Mouse (Mus musculus) intestine, embryonic 14.5 days (tissue): ENCODE measurements around the gene Fam120a. TPM values are rescaled to one million over a fixed set of nuclear protein-coding genes. Genes with fewer than 3 reads are reported as not detected.

ENCODE experiments used
- ATAC-seq: fragments of 200-750 bp; cut with Nextera tagmentation; replicated peaks from 2 replicates; pipeline ENCODE4 v1.8.0; 2017; ENCODE audit warnings: low read depth, moderate number of reproducible peaks, moderate TSS enrichment, moderate library complexity; ENCODE audit not compliant: low FRiP score, low TSS enrichment
- DNase-seq: peaks from one replicate; pipeline ENCODE4 v3.0.0-alpha.2; 2018; ENCODE audit warnings: low spot score
- H3K27ac ChIP-seq: fragments of 300-500 bp; sonication (generic); 2 replicates; pipeline ENCODE4 v1.5.1; 2014; ENCODE audit warnings: low read depth, mild to moderate bottlenecking, control low read depth
- H3K27me3 ChIP-seq: fragments of 300-500 bp; sonication (generic); replicated peaks from 2 replicates; pipeline ENCODE4 v1.6.1; 2014; ENCODE audit warnings: low read length, control low read depth; ENCODE audit not compliant: control insufficient read depth, insufficient read depth
- H3K36me3 ChIP-seq: fragments of 300-500 bp; sonication (generic); 2 replicates; pipeline ENCODE4 v1.6.1; 2014; ENCODE audit warnings: low read length, control low read depth; ENCODE audit not compliant: control insufficient read depth, insufficient read depth
- H3K4me1 ChIP-seq: fragments of 300-500 bp; sonication (generic); replicated peaks from 2 replicates; pipeline ENCODE4 v1.6.1; 2014; ENCODE audit warnings: low read length, control low read depth, mixed read lengths; ENCODE audit not compliant: control insufficient read depth, insufficient read depth
- H3K4me2 ChIP-seq: fragments of 300-500 bp; sonication (generic); 2 replicates; pipeline ENCODE4 v1.6.1; 2014; ENCODE audit warnings: low read length
- H3K4me3 ChIP-seq: fragments of 300-500 bp; sonication (generic); 2 replicates; pipeline ENCODE4 v1.5.1; 2014; ENCODE audit warnings: low read depth, low read length, control low read depth, mixed read lengths
- H3K9ac ChIP-seq: fragments of 300-500 bp; sonication (generic); 2 replicates; pipeline ENCODE4 v1.6.1; 2014; ENCODE audit warnings: mild to moderate bottlenecking, low read length
- H3K9me3 ChIP-seq: fragments of 300-500 bp; sonication (generic); 2 replicates; pipeline ENCODE4 v1.6.1; 2016; ENCODE audit warnings: low read length, control low read depth; ENCODE audit not compliant: control insufficient read depth
- WGBS: fragments of 180-500 bp; shearing (Covaris S2); extraction: QIAGEN DNeasy Blood & Tissue Kit; methylation state at CpG from one replicate; pipeline ENCODE4 v1.1.7; 2014; 5-methylcytosine and 5-hydroxymethylcytosine counted together
- polyA plus RNA-seq: library from polyadenylated mRNA; unstranded; fragments of >200 nt; fragmentation: Nextera tagmentation; extraction: Ambion mirVana; gene quantifications from 2 replicates; pipeline ENCODE4 v1.2.1, GENCODE M21; 2014

Gene Fam120a
- polyA plus RNA-seq, 1 experiment from 2014 or later, result 43.8 TPM

DNA sequence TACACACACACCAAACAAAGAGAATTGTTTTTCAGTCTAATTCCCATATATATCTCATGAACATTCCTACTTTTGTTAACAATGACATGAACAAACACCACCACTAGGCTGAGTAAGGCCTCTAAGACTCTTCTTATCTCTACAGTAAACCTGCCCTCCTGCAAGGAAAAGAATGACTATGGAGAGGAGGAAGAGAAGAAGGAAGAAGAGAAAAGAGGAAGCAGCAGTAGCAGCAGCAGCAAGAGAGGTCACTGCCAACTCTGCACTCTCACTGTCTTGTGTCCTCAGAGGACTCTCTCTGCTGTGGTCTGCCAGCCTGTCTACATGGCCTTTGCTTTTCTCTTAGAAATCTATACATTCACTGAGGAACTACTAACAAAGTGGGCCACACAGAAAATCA, 36.1 kb downstream of the Fam120a start:
- Histone ChIP-seq H3K27me3 (no peaks in the 10 kb centered on the region), H3K9ac (no peak overlapping the region), H3K4me1 (no peaks in the 10 kb centered on the region), H3K27ac (no peak overlapping the region), H3K4me2 (no peak overlapping the region), H3K4me3 (no peak overlapping the region), H3K36me3 (peaks cover 66% of the 10 kb centered on the region), H3K9me3 (no peaks in the 10 kb centered on the region)
- DNase-seq, result no peak
- ATAC-seq, result no peak

DNA sequence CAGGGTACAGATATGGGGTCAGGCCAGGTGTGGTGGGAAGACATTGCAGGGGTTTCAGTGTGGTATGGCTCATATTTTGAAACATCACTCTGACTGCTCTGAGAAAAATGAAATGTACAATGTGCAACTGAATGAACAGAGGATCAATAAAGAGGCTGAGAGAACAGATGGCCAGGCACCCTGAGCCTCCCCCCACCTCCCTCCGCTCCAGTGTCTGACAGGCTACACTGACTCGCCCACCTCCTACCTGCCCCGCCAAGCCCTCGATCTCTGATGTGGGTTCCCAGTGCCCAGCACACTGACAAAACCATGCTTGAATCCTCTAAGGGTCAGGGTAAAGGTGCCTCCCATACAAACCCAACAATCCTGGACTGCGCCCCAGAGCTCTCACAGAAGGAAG, 36.6 kb downstream of the Fam120a start:
- no peak overlapping the region for H3K4me2 ChIP-seq
- DNase-seq (no peak), ATAC-seq (no peak)
- H3K9ac ChIP-seq, result no peak overlapping the region
- peaks cover 67% of the 10 kb centered on the region for H3K36me3 ChIP-seq
- H3K27me3 ChIP-seq, result no peaks in the 10 kb centered on the region
- WGBS, result 94% methylated on average over 5 of the region's 5 CpGs
- H3K9me3 ChIP-seq, result no peaks in the 10 kb centered on the region
- H3K4me3 ChIP-seq, result no peak overlapping the region
- no peak overlapping the region for H3K27ac ChIP-seq
- no peaks in the 10 kb centered on the region for H3K4me1 ChIP-seq

DNA sequence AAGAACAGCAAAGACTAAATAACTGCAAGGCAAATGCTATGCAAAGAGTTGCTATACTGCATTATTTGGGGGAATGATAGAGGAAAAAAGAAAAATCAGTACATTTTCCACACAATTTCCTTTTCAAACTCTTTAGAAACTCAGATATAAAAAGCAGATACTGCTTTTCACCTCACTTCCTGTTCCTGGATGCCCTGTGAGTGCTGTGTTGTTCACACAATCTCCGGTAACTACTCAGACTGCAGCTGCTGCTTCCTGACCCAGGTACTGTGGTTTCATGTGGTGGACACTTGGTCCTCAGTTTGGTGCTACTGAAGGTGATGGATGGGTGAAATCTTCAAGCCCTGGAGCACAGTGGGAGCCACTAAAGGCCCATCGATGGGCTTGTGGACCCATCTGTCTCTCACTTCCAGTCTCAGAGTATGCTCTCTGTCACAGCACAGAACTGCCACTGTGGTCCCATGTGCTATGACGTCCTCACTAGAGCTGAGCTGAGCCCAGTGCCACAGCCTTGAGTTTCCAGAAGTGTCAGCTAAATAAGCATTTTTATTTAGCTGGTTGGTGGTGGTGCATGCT, 38.2 kb downstream of the Fam120a start:
- Histone ChIP-seq H3K9me3 (no peaks in the 10 kb centered on the region), H3K9ac (no peak overlapping the region), H3K27ac (no peak overlapping the region), H3K27me3 (no peaks in the 10 kb centered on the region), H3K4me1 (no peaks in the 10 kb centered on the region), H3K36me3 (peaks cover 66% of the 10 kb centered on the region), H3K4me3 (no peak overlapping the region), H3K4me2 (no peak overlapping the region)
- 86% methylated on average over 3 of the region's 3 CpGs for WGBS
- no peak for DNase-seq
- no peak for ATAC-seq

DNA sequence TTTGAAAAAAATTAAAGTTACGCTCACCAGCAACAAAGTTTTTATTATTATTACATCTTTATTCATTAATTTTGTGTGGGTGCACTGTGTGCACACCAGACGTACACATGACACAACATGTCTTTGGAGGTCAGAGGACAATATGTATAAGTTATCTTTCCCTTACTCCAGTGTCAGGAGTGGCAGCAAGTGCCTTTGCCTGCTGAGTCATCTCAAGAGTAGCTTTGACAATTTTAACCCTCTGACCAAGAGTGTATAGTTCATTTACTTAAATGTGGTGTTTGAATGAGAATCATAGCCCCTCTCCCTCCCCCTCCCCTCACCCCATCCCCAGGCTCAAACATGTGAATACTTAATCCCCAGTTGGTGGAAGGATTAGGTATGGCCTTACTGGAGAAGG, 40.2 kb downstream of the Fam120a start:
- H3K27ac ChIP-seq, result no peak overlapping the region
- WGBS, result 92% methylated on average over 2 of the region's 2 CpGs
- no peak overlapping the region for H3K9ac ChIP-seq
- no peaks in the 10 kb centered on the region for H3K9me3 ChIP-seq
- H3K4me2 ChIP-seq, result no peak overlapping the region
- ATAC-seq, result no peak
- H3K4me1 ChIP-seq, result no peaks in the 10 kb centered on the region
- no peak overlapping the region for H3K4me3 ChIP-seq
- H3K36me3 ChIP-seq, result peaks cover 58% of the 10 kb centered on the region
- H3K27me3 ChIP-seq, result no peaks in the 10 kb centered on the region
- no peak for DNase-seq

DNA sequence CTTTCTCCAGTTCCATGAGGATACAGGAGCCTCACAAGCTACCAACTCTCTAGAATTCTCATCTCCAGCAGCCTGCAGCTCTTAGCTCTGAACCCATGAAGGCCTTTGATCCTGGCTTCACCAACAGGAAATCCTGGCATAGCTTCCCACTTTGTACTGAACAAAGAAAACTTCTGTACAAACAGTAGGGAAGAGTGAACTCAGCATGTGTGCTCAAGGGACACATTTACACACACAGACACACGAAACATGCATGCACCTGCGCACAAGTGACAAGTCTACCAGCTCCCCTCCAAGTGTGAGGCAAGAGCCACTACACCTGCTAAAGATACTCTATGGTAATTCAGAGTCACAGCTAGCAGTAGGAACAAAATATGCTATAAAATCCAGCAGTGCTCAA, 45.1 kb downstream of the Fam120a start:
- no peak for ATAC-seq
- 91% methylated on average over 2 of the region's 2 CpGs for WGBS

DNA sequence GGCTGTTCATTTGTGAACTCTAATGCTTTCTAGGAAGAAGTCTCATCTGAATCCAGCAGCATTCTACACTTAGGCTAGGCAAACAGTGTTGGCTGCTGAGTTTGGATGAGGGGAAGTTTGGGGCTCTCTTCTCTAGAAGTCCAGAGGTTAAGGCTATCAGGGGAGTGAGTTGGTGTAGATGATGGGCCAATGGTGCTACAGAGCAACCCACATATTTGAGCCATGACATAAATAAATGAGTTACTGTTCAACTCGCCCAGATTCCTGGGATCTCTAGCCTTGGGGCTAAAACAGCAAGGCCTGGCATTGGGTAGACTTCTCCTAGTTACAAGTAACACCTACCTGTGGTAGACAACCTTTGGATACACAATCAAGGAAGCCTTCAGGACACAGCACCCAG, 46.6 kb downstream of the Fam120a start:
- no peak overlapping the region for H3K27ac ChIP-seq
- WGBS, result 74% methylated on average over 1 of the region's 1 CpGs
- no peak overlapping the region for H3K4me2 ChIP-seq
- ATAC-seq (no peak), DNase-seq (no peak)
- H3K9me3 ChIP-seq, result no peaks in the 10 kb centered on the region
- no peaks in the 10 kb centered on the region for H3K27me3 ChIP-seq
- no peak overlapping the region for H3K9ac ChIP-seq
- peaks cover 70% of the 10 kb centered on the region for H3K36me3 ChIP-seq
- no peaks in the 10 kb centered on the region for H3K4me1 ChIP-seq
- H3K4me3 ChIP-seq, result no peak overlapping the region

More for the DNA sequence above, 45.1 kb downstream of the Fam120a start:
- Histone ChIP-seq H3K27me3 (no peaks in the 10 kb centered on the region), H3K36me3 (peaks cover 62% of the 10 kb centered on the region), H3K9me3 (no peaks in the 10 kb centered on the region), H3K27ac (no peak overlapping the region), H3K4me2 (no peak overlapping the region), H3K4me3 (no peak overlapping the region), H3K9ac (no peak overlapping the region), H3K4me1 (no peaks in the 10 kb centered on the region)
- no peak for DNase-seq

DNA sequence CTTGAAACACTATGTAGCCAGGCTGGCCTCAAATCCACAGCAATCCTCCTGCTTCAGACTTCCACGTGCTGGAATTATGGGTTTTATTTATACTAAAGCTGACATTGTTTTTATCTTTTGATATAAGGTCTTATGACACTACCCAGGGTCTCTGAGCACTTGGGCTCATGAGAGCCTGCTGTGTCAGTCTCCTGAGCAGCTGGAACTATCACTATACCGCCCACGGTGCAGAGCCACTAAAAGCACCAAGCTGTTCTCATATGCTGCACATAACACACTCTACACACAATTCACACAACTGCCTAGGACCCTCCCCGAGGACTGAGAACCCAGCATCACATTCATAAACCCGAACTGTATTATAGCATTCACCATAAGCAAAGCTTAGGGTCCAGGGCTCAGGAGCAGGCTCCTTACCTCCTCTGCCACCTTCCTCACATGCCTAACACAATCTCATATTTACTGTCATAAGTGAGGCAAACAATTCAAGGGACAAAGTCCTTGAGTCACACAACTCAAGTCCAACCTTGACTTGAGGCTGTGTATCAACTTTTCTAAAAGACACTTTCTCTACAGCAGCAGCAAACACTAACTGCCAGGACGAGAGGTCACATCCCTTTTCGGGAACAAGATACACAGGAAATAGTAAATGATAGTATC, 47.9 kb downstream of the Fam120a start:
- Histone ChIP-seq H3K9ac (no peak overlapping the region), H3K9me3 (no peaks in the 10 kb centered on the region), H3K4me3 (no peak overlapping the region), H3K4me1 (no peaks in the 10 kb centered on the region), H3K27ac (no peak overlapping the region), H3K4me2 (no peak overlapping the region), H3K36me3 (peaks cover 79% of the 10 kb centered on the region), H3K27me3 (no peaks in the 10 kb centered on the region)
- ATAC-seq, result no peak
- WGBS, result 69% methylated on average over 7 of the region's 7 CpGs
- DNase-seq, result no peak

DNA sequence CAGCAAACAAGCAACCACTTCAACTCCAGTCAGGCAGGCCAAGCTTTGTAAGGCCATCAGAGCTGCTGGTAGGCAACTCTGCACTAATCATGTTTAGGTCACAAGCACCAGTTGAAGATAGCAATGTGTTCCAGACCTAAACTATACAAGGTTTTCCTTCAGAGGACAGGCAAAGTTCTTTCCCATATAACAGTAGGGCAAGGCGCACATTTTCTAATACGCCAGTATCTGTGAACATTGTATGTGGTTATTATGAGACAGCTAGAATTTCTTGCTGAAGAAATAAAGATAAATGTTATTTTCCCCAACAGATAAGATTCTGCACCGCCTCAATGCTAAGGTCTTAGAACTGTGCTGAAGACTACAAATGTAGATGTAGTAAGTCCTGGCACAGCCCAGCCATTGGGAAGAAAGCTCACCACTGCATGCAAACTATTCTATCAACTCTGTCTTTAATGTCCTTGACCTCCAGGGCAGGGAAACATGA, 50.7 kb downstream of the Fam120a start:
- Histone ChIP-seq H3K4me1 (no peaks in the 10 kb centered on the region), H3K27ac (no peak overlapping the region), H3K4me2 (no peak overlapping the region), H3K36me3 (peaks cover 92% of the 10 kb centered on the region), H3K4me3 (no peak overlapping the region), H3K27me3 (no peaks in the 10 kb centered on the region), H3K9ac (no peak overlapping the region), H3K9me3 (no peaks in the 10 kb centered on the region)
- ATAC-seq, result no peak
- 92% methylated on average over 3 of the region's 3 CpGs for WGBS
- no peak for DNase-seq

DNA sequence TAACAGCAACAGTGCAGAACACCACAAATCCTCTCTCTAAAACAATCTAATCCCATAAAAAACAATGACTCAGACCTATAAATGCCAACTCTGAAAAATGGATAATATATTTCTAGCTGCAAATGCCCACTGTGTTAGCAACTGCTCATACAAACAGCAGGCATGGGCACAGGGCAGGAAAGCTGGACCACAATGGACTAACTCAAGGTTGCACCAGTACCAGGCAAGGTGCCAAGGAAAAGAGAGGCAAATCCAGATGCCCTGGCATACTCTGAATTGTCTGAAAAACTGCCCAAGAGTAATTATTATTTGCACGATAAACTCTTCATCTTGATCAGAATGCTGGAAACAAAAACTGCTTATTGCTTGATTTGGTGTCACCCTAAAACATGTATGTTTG, 54.1 kb downstream of the Fam120a start:
- H3K9me3 ChIP-seq, result no peaks in the 10 kb centered on the region
- H3K4me3 ChIP-seq, result no peak overlapping the region
- DNase-seq (no peak), ATAC-seq (no peak)
- no peaks in the 10 kb centered on the region for H3K4me1 ChIP-seq
- no peaks in the 10 kb centered on the region for H3K27me3 ChIP-seq
- no peak overlapping the region for H3K9ac ChIP-seq
- H3K36me3 ChIP-seq, result peaks cover 87% of the 10 kb centered on the region
- no peak overlapping the region for H3K27ac ChIP-seq
- 88% methylated on average over 1 of the region's 1 CpGs for WGBS
- H3K4me2 ChIP-seq, result no peak overlapping the region
